Mouse (Mus musculus): ENCODE measurements at regions not wholly inside any gene's neighbourhood (a gene's known extent, or its start where the extent isn't known, plus 50 kb on each side); places are given as distances from the start of the nearest gene placed in this dataset.

GRCm38 (mm10) chr2:173348757-173349156 is 72.4 kb upstream of the Pmepa1 start:
- TF ChIP-seq CTCF (IDR thresholded peaks at IDR 0.05; ENCODE audit: borderline replicate concordance, control insufficient read depth, extremely low read depth, insufficient read depth, low read length, poor library complexity) (no peak), POLR2A (IDR thresholded peaks at IDR 0.05; ENCODE audit: control insufficient read depth, extremely low read depth, insufficient read depth, low read length, poor library complexity) (no peak)

Data from thymus, adult 2 months (tissue).